Mouse (Mus musculus): Measurements from ENCODE around the gene Exosc7. TPM values are rescaled to one million over a fixed set of nuclear protein-coding genes. Genes with fewer than 3 reads are reported as not detected.

The Exosc7 gene
- total RNA-seq, 4 experiments from 2014 or later: 41.0 to 52.4 (median 46.1) TPM

Other genes with a start within 250 kb of the Exosc7 start
- gene Zfp445, start 247.2 kb upstream of the Exosc7 start, total RNA-seq (2022): 100 to 1,000 TPM; 151 to 196 (median 188) TPM
- 1 to 10 TPM; 4.1 to 6.5 (median 5.9) TPM for gene Zkscan7, start 227.5 kb upstream of the Exosc7 start, total RNA-seq (2022)
- 1 to 10 TPM; 6.9 to 9.9 (median 8.2) TPM for gene Zfp105, start 190.1 kb upstream of the Exosc7 start, total RNA-seq (2022)
- gene 1110059G10Rik, start 162.2 kb upstream of the Exosc7 start, total RNA-seq (2022): 10 to 100 TPM; 20.9 to 24.6 (median 23.0) TPM
- under 1 TPM; 0.65 to 0.99 (median 0.81) TPM for gene Kif15, start 162.2 kb upstream of the Exosc7 start, total RNA-seq (2022)
- gene Tmem42, start 91.9 kb upstream of the Exosc7 start, total RNA-seq (2022): 10 to 100 TPM; 22.0 to 28.7 (median 24.3) TPM
- 1 to 10 TPM; 1.2 to 2.2 (median 1.9) TPM for gene Tgm4, start 78.5 kb upstream of the Exosc7 start, total RNA-seq (2022)
- 10 to 100 TPM; 57.6 to 60.7 (median 59.0) TPM for gene Zdhhc3, start within 50 bp of the Exosc7 start, total RNA-seq (2022)
- 1 to 10 TPM; 2.1 to 3.1 (median 2.4) TPM for gene Clec3b, start 37.7 kb downstream of the Exosc7 start, total RNA-seq (2022)
- gene Cdcp1, start 102.8 kb downstream of the Exosc7 start, total RNA-seq (2022): under 1 TPM in 1 of 4 experiments, not detected in 3; 0.11 TPM
- gene Tmem158, start 147.5 kb downstream of the Exosc7 start, total RNA-seq (2022): 10 to 100 TPM; 27.9 to 32.5 (median 31.2) TPM